Mouse (Mus musculus) spleen, postnatal 36 days (tissue): ENCODE results near the gene Phb.

Experiments
- DNase-seq, 2 experiments: peaks; one replicate each; pipeline ENCODE4 v3.0.0; 2022; ENCODE audit warnings: low spot score in 2 of 2, mixed read lengths in 1 of 2

The Phb gene

GRCm38 (mm10) chr11:95712563-95713224 lies 45.9 kb downstream of the Phb start, which contains the start of gene Zfp652:
Gene Zfp652 (plus strand): TSS chr11:95712673.
- peak; percentile 97 for DNase-seq

GRCm38 (mm10) chr11:95713225-95713810 lies 46.6 kb downstream of the Phb start:
- DNase-seq: peak; percentile 62 to 65

GRCm38 (mm10) chr11:95713811-95714241 lies 47.1 kb downstream of the Phb start:
- DNase-seq: peak; percentile 17 to 42

GRCm38 (mm10) chr11:95714411-95714810 lies 47.7 kb downstream of the Phb start:
- DNase-seq: no peak

GRCm38 (mm10) chr11:95716136-95716535 lies 49.4 kb downstream of the Phb start:
- no peak for DNase-seq

- DNase-seq: no peak
Measured at GRCm38 (mm10) chr11:95719356-95719755, 52.6 kb downstream of the Phb start.

- DNase-seq: no peak
Measured at GRCm38 (mm10) chr11:95723287-95723686, 56.5 kb downstream of the Phb start, which contains the start of gene B130006D01Rik. Gene B130006D01Rik (plus strand): TSS chr11:95723587.

GRCm38 (mm10) chr11:95724466-95724865 lies 57.7 kb downstream of the Phb start:
- no peak for DNase-seq

GRCm38 (mm10) chr11:95726156-95726555 lies 59.4 kb downstream of the Phb start:
- no peak for DNase-seq

GRCm38 (mm10) chr11:95727947-95728346 lies 61.2 kb downstream of the Phb start:
- no peak for DNase-seq

GRCm38 (mm10) chr11:95728916-95729907 lies 62.5 kb downstream of the Phb start:
- no peak for DNase-seq
